Mouse (Mus musculus) kidney, embryonic 14.5 days (tissue): ENCODE results near the gene Tmem14a. TPM values are rescaled to one million over a fixed set of nuclear protein-coding genes. Genes with fewer than 3 reads are reported as not detected.
"Not testable (repeated sequence)": the region's sequence is repeated elsewhere in the genome, so short reads cannot be mapped to it uniquely, and the experiment has no call there.

Experiments used
- ATAC-seq: fragments of 200-750 bp; cut with Nextera tagmentation; 2 replicates; pipeline ENCODE4 v1.8.0; 2017; ENCODE audit warnings: moderate number of reproducible peaks, mild to moderate bottlenecking, moderate TSS enrichment, moderate library complexity; ENCODE audit not compliant: low FRiP score, low TSS enrichment
- H3K27ac ChIP-seq: fragments of 300-500 bp; sonication (generic); 2 replicates; pipeline ENCODE4 v1.5.1; 2014; ENCODE audit warnings: low read depth, mild to moderate bottlenecking, low read length, moderate library complexity, mixed read lengths
- H3K27me3 ChIP-seq: fragments of 300-500 bp; sonication (generic); 2 replicates; pipeline ENCODE4 v1.6.1; 2014; ENCODE audit warnings: mild to moderate bottlenecking, low read length; ENCODE audit not compliant: control insufficient read depth, insufficient read depth
- H3K36me3 ChIP-seq: fragments of 300-500 bp; sonication (generic); 2 replicates; pipeline ENCODE4 v1.6.1; 2014; ENCODE audit warnings: low read length, mixed read lengths; ENCODE audit not compliant: control insufficient read depth, insufficient read depth
- H3K4me1 ChIP-seq: fragments of 300-500 bp; sonication (generic); 2 replicates; pipeline ENCODE4 v1.6.1; 2014; ENCODE audit warnings: low read length, mixed read lengths; ENCODE audit not compliant: control insufficient read depth, insufficient read depth
- H3K4me2 ChIP-seq: fragments of 300-500 bp; sonication (generic); replicated peaks from 2 replicates; pipeline ENCODE4 v1.6.1; 2014; ENCODE audit warnings: low read depth, mild to moderate bottlenecking, low read length
- H3K4me3 ChIP-seq: fragments of 300-500 bp; sonication (generic); 2 replicates; pipeline ENCODE4 v1.5.1; 2014; ENCODE audit warnings: mild to moderate bottlenecking, low read length
- H3K9ac ChIP-seq: fragments of 300-500 bp; sonication (generic); 2 replicates; pipeline ENCODE4 v1.6.1; 2014; ENCODE audit warnings: low read depth, mild to moderate bottlenecking, low read length, moderate library complexity
- H3K9me3 ChIP-seq: fragments of 300-500 bp; sonication (generic); 2 replicates; pipeline ENCODE4 v1.6.1; 2016; ENCODE audit warnings: low read length; ENCODE audit not compliant: control insufficient read depth
- WGBS: fragments of 180-500 bp; shearing (Covaris S2); extraction: QIAGEN DNeasy Blood & Tissue Kit; methylation state at CpG from one replicate; pipeline ENCODE4 v1.1.7; 2014; 5-methylcytosine and 5-hydroxymethylcytosine counted together
- polyA plus RNA-seq: library from polyadenylated mRNA; unstranded; fragments of >200 nt; fragmentation: Nextera tagmentation; extraction: Ambion mirVana; gene quantifications from 2 replicates; pipeline ENCODE4 v1.2.1, GENCODE M21; 2014

Gene Tmem14a
- polyA plus RNA-seq, 1 experiment from 2014 or later, result 9.3 TPM

DNA sequence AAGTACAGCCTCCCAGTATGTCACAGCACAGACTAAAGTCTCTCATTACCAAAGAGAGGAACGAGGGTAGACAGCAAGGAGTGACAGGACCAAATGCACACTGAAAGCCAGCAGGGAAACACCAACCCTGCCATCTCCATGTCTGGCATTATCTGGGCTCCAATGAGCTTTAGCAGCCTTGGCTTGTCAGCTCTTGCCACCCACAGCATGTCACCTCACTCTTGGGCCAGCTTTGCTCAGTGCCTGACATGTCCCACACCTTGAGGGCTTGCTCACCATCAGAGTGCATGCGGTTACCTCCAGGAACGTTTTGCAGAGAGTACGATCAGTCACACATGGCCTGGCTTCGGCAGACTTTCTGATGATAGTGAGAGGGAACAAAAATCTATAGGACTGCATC, 57.0 kb downstream of the Tmem14a start:
- not testable (repeated sequence) for H3K4me2 ChIP-seq, H3K27me3 ChIP-seq, H3K4me3 ChIP-seq, H3K27ac ChIP-seq, H3K9ac ChIP-seq, H3K4me1 ChIP-seq, H3K9me3 ChIP-seq, ATAC-seq, H3K36me3 ChIP-seq
- WGBS, result 90% methylated on average over 5 of the region's 5 CpGs

DNA sequence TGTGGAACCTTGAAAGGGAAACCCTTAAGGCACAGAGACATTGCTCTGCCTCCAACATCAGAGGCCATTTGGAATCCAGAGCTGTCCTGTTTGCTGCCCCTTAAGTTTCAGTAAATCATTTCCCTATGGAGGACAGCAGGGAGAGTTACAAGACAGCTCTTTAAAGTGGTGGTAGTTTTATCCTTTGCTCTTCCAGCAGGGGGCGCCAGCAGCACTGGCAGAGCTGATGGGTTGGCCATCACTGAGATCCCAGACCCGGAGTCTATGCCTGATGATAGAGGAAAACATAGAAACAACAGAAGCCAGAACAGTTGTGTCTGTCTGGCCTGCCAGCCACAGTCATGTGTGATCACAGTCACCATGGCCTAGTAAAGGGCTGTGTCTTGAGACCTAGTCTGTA, 57.8 kb downstream of the Tmem14a start:
- H3K27ac ChIP-seq, H3K4me3 ChIP-seq, H3K9me3 ChIP-seq, H3K27me3 ChIP-seq, H3K4me2 ChIP-seq, H3K9ac ChIP-seq, H3K4me1 ChIP-seq, H3K36me3 ChIP-seq, ATAC-seq: not testable (repeated sequence)
- 35% methylated on average over 1 of the region's 2 CpGs for WGBS

Other genes starting within 250 kb of the Tmem14a start
- gene Tram2, start 139.3 kb upstream of the Tmem14a start, polyA plus RNA-seq, result 9.8 and 12.4 TPM in 2 replicates
- 9.3 and 10.7 TPM in 2 replicates for gene Gsta3, start 22.0 kb downstream of the Tmem14a start, polyA plus RNA-seq
- gene Khdc1a, start 131.1 kb downstream of the Tmem14a start, polyA plus RNA-seq, result not detected in 2 replicates
- gene Khdc1c, start 149.8 kb downstream of the Tmem14a start, polyA plus RNA-seq, result not detected in 2 replicates
- 0.09 TPM in 1 of 2 replicates, not detected in the other for gene Khdc1b, start 165.0 kb downstream of the Tmem14a start, polyA plus RNA-seq